Mouse (Mus musculus) liver, postnatal 0 days (tissue): ENCODE measurements around the gene Evi2a.

Experiments
- CTCF ChIP-seq: sonication (generic); IDR thresholded peaks from 2 replicates; pipeline ENCODE4 v1.5.1; 2016; ENCODE audit warnings: antibody characterized with exemption, low read depth
- EP300 ChIP-seq: IDR thresholded peaks from 2 replicates; pipeline ENCODE4 v1.6.1; 2016; ENCODE audit warnings: antibody characterized with exemption, low read depth, mild to moderate bottlenecking

GRCm38 (mm10) chr11:79530774-79531173 lies 365 bp upstream of the Evi2a start:
- TF ChIP-seq CTCF (no peak), EP300 (no peak)
